Mouse (Mus musculus): ENCODE results near the gene 1700012A03Rik. TPM values are rescaled to one million over a fixed set of nuclear protein-coding genes. Genes with fewer than 3 reads are reported as not detected.
A peak's percentile ranks its signal among the peaks of the same experiment; 100 is the strongest.

Gene 1700012A03Rik
- not detected in 2 replicates for total RNA-seq (2021)
- long read RNA-seq, result 0 reads

- no peak for DNase-seq
Measured at GRCm38 (mm10) chr6:32049951-32050345, at the start of gene 1700012A03Rik. 1700012A03Rik (plus strand) TSS chr6:32050246.

GRCm38 (mm10) chr6:32004228-32004627 lies 45.8 kb upstream of the 1700012A03Rik start:
- DNase-seq, result no peak

DNA sequence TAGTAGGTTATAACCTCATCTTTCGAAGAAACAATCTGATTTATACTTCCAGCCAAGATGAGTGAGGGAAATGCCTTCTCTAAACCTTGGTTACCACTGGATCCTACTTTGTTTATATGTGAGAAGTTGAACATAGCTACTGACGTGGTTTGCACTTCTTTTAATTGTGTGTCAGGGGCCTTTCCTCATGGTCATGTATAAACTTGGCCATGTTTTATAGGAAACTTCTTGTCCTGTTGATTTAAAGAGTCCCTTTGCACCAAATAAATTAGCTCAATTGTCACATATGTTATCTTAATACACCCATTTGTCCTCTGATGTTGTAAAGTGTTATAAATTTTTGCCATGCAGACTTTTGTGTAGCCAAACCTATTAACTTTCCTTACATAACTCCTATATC lies 44.1 kb upstream of the 1700012A03Rik start:
- DNase-seq, result no peak

- no peak for DNase-seq
Measured at GRCm38 (mm10) chr6:32006382-32006781, 43.7 kb upstream of the 1700012A03Rik start.

DNA sequence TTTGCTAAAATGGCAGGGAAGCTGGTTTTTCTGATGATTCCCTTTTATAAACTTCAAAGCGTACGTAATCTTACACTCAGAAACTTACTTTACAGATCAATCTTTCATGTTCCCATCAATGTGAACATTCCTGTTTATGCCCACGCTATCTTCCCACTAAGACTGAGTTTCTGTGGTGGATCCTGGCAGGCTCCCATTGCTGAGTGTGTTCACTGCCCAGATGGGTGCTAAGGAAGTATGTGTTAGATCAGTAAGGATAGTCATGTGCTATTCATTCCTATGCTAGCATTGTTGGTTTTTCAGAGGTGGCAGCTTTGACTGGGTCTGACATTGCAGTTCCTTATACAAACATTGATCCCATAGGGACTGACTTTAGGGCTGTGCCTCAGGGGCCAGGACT lies 42.7 kb upstream of the 1700012A03Rik start:
- DNase-seq, result no peak

DNA sequence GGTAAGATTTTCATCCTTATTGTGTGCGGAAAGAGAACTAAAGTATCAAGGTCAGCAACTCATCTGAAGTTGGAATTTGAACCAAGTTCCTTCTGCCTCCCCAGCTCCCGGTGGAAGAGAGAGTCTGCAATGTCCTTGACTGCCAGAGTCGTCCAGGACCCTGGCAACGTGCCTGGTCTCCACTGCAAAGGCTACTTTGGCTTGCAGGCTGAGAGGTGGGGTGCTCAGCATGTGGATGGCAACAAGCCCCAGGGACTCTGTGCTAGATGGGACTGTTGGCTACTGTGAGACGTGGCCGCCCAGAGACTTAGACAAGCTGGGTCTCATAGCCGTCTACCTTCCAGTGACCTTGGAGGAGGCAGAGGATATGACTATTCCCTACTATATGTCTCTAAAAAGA lies 33.2 kb upstream of the 1700012A03Rik start:
- peak; percentile 79 for DNase-seq

GRCm38 (mm10) chr6:32017406-32018104 lies 32.5 kb upstream of the 1700012A03Rik start:
- DNase-seq, result no peak

DNA sequence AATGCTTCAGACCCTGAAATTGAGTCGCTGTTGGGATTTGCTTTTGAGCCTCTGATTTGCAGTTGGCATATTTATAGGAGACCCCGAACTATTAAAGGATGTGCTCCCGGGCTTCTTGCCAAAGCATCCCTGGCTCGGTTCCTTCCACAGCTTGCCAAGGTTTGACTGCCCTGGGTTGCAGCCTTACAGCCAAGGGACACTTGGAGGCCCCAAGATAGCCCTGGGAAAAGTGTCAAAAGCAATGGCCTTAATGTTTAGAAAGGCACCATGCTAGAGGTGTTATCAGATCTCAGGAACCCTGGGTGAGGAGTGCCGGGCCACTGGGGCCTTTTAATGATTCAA lies 32.0 kb upstream of the 1700012A03Rik start:
- DNase-seq, result peak; percentile 71

DNA sequence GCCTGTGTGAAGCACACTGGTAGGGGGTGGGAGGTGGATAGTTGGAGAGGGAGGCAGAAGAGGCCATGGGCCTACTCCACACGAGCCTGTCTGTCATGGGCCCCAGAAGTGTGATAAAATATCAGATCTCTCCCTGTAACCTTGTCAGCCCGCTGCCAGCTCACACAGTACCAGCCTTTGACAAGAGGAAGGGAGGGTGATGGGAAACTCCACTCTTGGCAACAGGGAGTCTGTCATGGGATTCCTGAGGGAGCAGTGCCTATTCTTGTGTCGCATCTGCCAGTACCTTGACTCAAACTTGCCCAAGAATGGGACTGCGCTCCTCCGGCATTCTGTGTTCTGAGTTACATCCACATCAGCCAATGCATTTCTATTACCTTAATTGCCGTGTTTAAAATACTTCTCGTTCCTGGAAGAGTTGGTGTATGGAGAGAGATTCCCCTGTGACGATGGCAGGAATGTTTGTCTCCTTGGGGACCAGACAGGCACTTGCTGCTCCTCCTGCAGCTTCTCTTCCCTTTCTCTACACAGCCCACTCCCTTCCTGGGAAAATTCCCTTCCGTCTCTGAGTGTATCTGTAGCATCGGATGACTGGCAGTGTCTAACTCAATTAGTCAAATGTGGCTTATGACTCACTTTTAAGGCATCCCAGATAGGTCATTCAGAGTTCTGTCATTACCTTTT lies 28.1 kb upstream of the 1700012A03Rik start:
- DNase-seq, result no peak

- DNase-seq, result no peak
Measured at GRCm38 (mm10) chr6:32022537-32022869, 27.5 kb upstream of the 1700012A03Rik start.

DNA sequence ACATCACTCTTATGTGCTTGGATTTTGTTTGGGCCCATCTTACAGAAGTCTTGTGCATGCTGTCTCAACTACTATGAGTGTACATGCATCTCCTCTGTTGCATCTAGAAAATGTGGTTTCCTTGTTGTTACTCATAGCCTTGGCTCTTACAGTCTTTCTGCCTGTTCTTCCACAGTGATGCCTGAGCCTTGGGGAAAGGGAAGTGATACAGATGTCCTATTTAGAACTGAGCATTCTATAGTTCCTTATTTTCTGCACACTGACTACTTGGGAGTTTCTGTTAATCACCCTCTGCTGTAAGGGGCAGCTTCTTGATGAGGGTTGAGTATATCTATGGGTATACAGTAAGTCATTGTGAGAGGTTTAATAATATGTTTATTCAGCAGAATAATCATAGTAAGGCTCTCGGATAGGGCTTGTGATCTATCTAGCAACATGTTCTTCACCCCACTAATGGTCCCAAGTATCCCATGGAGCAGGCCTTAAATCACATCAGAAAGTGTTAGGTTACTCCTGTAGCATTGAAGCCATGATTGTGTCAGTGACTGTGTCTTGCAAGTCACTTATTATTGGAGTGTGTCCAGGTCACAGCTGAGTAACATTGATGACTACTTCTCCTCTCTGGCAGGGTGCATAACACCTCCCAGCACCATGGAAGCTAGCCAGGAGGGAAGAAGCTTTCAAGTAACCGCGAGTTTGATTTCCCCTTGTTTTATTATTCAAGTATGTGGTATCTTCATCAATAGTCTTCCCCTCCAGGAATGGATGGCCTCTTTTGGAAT lies 21.6 kb upstream of the 1700012A03Rik start:
- DNase-seq, result no peak

GRCm38 (mm10) chr6:32034226-32034625 lies 15.8 kb upstream of the 1700012A03Rik start:
- no peak for DNase-seq

DNA sequence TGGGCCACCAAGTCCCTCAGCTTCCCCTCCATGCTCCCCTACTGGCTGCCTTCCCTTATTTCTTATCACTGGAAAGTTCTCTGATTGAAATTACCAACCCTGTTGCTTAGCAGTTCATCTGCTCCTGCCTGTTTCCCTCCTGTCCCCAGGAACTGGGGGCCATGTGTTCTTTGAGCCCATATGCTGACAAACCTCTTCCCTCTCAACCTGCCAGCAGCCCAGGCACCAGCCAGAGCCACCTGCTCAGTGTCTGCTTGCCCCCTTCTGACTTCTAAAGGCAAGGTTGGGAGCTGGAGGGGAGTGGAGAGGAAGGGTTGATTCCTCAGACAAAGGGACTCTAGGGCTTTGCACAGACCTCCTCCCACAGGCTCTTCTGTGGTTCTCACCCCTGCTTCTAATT lies 4.7 kb upstream of the 1700012A03Rik start:
- no peak for DNase-seq

DNA sequence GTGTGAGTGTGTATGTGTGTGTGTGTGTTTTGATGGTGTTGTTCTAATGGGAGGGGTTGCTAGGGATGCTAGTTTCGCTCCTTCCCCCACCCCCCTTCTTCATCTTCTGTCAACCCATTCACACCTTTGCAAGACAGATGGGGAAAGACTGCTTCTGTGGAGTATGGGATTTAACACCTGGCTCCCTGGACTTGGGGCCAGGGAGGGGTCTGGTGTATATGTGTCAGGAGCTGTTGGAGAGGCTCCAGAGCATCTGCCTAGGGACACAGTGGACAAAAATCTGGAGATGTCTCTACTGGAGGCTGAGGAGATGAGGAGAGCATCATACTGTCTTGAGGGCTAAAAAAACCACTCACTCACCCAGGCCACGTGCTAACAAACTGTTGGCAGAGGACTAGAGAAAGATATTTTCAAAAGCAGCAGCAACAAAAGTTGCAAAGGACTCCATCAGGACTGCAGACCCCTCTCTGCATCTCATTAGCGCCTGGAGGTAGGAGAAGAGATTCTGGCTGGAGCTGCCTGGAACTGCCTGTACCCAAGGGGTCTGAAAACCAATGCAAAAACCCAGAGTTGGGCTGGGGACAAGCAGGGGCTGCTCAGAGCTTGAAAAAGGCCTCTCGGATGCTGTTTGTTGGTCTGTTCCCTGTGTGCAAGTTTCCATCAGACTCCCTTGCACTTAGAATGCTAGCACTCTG lies 643 bp upstream of the 1700012A03Rik start:
- no peak for DNase-seq

DNA sequence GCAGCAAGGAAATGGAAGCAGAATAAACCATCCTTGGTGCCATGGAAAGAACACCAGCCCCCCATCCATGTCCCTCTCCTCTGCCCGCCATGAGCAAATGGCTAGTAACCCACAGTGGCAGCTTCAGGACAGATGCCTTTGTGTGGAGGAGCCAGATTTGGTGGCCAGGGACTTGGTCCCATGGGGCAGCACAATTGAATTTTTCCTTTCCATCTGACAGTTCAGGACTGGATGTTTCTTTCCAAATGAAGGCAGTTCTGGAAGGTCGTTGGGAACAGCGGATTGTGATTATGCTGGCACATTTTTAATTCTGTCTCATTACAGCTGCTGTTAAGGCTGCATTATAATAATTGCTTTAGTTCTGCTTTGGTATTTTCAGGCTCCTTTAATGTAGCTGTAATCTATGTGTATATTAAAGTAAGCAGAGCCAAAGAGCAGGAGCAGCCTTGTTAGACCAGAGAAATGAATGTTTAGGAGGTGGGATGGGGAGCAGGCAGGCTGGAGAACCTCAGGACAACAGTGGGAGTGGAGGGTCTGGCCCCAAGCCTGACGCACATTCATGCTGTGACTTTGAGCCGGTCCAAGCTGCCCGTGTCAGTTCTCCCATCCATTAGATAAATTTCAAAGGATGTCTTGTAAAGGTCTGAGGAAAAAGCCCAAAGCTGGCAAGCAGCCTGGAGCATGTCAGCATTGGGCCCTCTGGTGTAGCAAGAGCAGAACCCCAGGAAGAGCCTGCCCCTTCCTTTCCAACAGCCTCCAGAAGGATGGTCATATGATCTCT lies 2.3 kb downstream of the 1700012A03Rik start:
- DNase-seq, result peak; percentile 39

DNA sequence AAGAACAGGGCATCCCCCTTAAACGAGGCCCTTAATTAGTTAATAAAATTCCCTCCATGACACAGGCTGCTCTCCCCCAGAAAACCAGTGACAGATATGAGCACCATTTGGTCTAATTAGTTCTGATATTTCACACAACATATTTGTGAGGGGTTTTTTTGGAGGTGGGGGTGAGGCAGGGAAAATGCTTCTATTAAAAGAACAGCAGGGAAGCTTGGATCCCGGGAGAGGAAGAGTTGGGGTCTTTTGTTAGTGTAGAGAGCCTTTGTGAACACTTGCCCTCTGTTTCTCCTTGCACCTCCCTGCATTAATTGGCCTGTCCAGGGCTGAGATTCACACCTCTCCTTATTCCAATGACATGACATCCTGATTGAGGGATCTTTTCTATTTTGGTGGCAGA lies 6.5 kb downstream of the 1700012A03Rik start:
- no peak for DNase-seq

- no peak for DNase-seq
Measured at GRCm38 (mm10) chr6:32058571-32058970, 8.5 kb downstream of the 1700012A03Rik start.

GRCm38 (mm10) chr6:32060641-32061040 lies 10.6 kb downstream of the 1700012A03Rik start:
- DNase-seq, result no peak

DNA sequence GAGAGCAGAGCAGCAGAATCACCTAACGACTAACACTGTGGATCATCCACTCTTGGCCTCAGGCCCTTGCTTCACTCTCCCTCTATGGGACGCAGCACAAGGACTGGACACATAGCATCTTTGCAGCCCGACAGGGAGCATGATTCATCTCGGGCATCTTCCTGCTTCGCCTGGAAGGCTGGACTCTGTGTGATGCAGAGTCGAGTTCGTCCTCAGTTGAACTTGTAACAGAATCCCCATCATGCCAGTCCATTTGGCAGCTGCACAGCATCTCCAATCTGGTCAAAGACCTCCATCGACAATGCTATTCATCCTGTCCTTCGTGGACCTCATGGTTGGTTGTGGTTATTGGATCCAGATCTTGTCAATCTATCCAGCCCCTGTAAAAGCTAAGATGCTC lies 11.2 kb downstream of the 1700012A03Rik start:
- DNase-seq, result no peak

- DNase-seq, result no peak
Measured at GRCm38 (mm10) chr6:32065789-32066510, 15.9 kb downstream of the 1700012A03Rik start.

- DNase-seq, result no peak
Measured at GRCm38 (mm10) chr6:32072161-32072560, 22.1 kb downstream of the 1700012A03Rik start.
